Mouse (Mus musculus) hindbrain, embryonic 13.5 days (tissue): ENCODE measurements at regions not wholly inside any gene's neighbourhood (a gene's known extent, or its start where the extent isn't known, plus 50 kb on each side); places are given as distances from the start of the nearest gene placed in this dataset.
"Not testable (repeated sequence)": the region's sequence is repeated elsewhere in the genome, so short reads cannot be mapped to it uniquely, and the experiment has no call there.

ENCODE experiments used
- ATAC-seq: fragments of 200-750 bp; cut with Nextera tagmentation; 2 replicates; pipeline ENCODE4 v1.8.0; 2017; ENCODE audit warnings: moderate TSS enrichment; ENCODE audit not compliant: low FRiP score
- H3K27ac ChIP-seq: fragments of 300-500 bp; sonication (generic); 2 replicates; pipeline ENCODE4 v1.5.1; 2015; ENCODE audit warnings: inconsistent platforms, mild to moderate bottlenecking, moderate library complexity
- H3K27me3 ChIP-seq: fragments of 300-500 bp; sonication (generic); 2 replicates; pipeline ENCODE4 v1.6.1; 2015; ENCODE audit warnings: mild to moderate bottlenecking, inconsistent platforms
- H3K36me3 ChIP-seq: fragments of 300-500 bp; sonication (generic); 2 replicates; pipeline ENCODE4 v1.6.1; 2015; ENCODE audit warnings: mild to moderate bottlenecking, inconsistent platforms
- H3K4me1 ChIP-seq: fragments of 300-500 bp; sonication (generic); replicated peaks from 2 replicates; pipeline ENCODE4 v1.6.1; 2015; ENCODE audit warnings: inconsistent platforms
- H3K4me2 ChIP-seq: fragments of 300-500 bp; sonication (generic); 2 replicates; pipeline ENCODE4 v1.6.1; 2015; ENCODE audit warnings: inconsistent platforms, mild to moderate bottlenecking, moderate library complexity
- H3K4me3 ChIP-seq: fragments of 300-500 bp; sonication (generic); 2 replicates; pipeline ENCODE4 v1.5.1; 2015; ENCODE audit warnings: mild to moderate bottlenecking, inconsistent platforms
- H3K9ac ChIP-seq: fragments of 300-500 bp; sonication (generic); 2 replicates; pipeline ENCODE4 v1.6.1; 2015; ENCODE audit warnings: mild to moderate bottlenecking, inconsistent platforms
- H3K9me3 ChIP-seq: fragments of 300-500 bp; sonication (generic); 2 replicates; pipeline ENCODE4 v1.6.1; 2016; ENCODE audit warnings: inconsistent platforms
- WGBS: fragments of 180-500 bp; shearing (Covaris S2); methylation state at CpG from one replicate; pipeline ENCODE4 v1.1.7; 2015; 5-methylcytosine and 5-hydroxymethylcytosine counted together

- Histone ChIP-seq H3K9ac (0 out of 2 replicates have a peak overlapping the region, but pooled peaks have one; percentile 8), H3K27ac (no peak overlapping the region), H3K4me3 (no peak overlapping the region), H3K4me2 (no peak overlapping the region), H3K9me3 (no peaks in the 10 kb centered on the region), H3K27me3 (peaks cover 28% of the 10 kb centered on the region), H3K36me3 (no peaks in the 10 kb centered on the region), H3K4me1 (0 out of 2 replicates have a peak, but pooled peaks cover 9% of the 10 kb centered on the region)
- WGBS: 43% methylated on average over 6 of the region's 6 CpGs
- ATAC-seq: no peak
Measured at GRCm38 (mm10) chr17:83052613-83053140, 162.4 kb upstream of the Pkdcc start.

GRCm38 (mm10) chr17:83057832-83058231 lies 157.3 kb upstream of the Pkdcc start:
- Histone ChIP-seq H3K27ac (no peak overlapping the region), H3K4me1 (0 out of 2 replicates have a peak, but pooled peaks cover 1% of the 10 kb centered on the region), H3K4me2 (no peak overlapping the region), H3K36me3 (no peaks in the 10 kb centered on the region), H3K9me3 (no peaks in the 10 kb centered on the region), H3K27me3 (no peaks in the 10 kb centered on the region), H3K4me3 (no peak overlapping the region), H3K9ac (no peak overlapping the region)
- WGBS: 65% methylated on average over 3 of the region's 3 CpGs
- ATAC-seq: no peak

GRCm38 (mm10) chr17:83061843-83062242 lies 153.2 kb upstream of the Pkdcc start:
- Histone ChIP-seq H3K4me2 (no peak overlapping the region), H3K4me3 (no peak overlapping the region), H3K27me3 (0 out of 2 replicates have a peak, but pooled peaks cover 6% of the 10 kb centered on the region), H3K9ac (no peak overlapping the region), H3K27ac (no peak overlapping the region), H3K9me3 (no peaks in the 10 kb centered on the region), H3K4me1 (no peaks in the 10 kb centered on the region), H3K36me3 (no peaks in the 10 kb centered on the region)
- no peak for ATAC-seq
- 63% methylated on average over 6 of the region's 6 CpGs for WGBS

GRCm38 (mm10) chr17:83063848-83064247 lies 151.2 kb upstream of the Pkdcc start:
- Histone ChIP-seq H3K27me3 (0 out of 2 replicates have a peak, but pooled peaks cover 9% of the 10 kb centered on the region), H3K4me3 (no peak overlapping the region), H3K9me3 (no peaks in the 10 kb centered on the region), H3K36me3 (no peaks in the 10 kb centered on the region), H3K27ac (no peak overlapping the region), H3K4me1 (no peaks in the 10 kb centered on the region), H3K4me2 (no peak overlapping the region), H3K9ac (no peak overlapping the region)
- ATAC-seq: no peak
- WGBS: 38% methylated on average over 4 of the region's 4 CpGs

- not testable (repeated sequence) for H3K4me1 ChIP-seq, ATAC-seq, H3K27me3 ChIP-seq, H3K27ac ChIP-seq, H3K4me2 ChIP-seq, H3K9me3 ChIP-seq, H3K9ac ChIP-seq, H3K36me3 ChIP-seq, H3K4me3 ChIP-seq
- 28% methylated on average over 12 of the region's 12 CpGs for WGBS
Measured at GRCm38 (mm10) chr17:83064376-83064775, 150.7 kb upstream of the Pkdcc start.

GRCm38 (mm10) chr17:83069246-83069645 lies 145.8 kb upstream of the Pkdcc start:
- H3K4me2 ChIP-seq: no peak overlapping the region
- H3K27me3 ChIP-seq: peaks cover 17% of the 10 kb centered on the region; the same call in 1 of the 2 replicates
- no peak overlapping the region for H3K4me3 ChIP-seq
- no peaks in the 10 kb centered on the region for H3K9me3 ChIP-seq
- H3K36me3 ChIP-seq: no peaks in the 10 kb centered on the region
- no peaks in the 10 kb centered on the region for H3K4me1 ChIP-seq
- H3K9ac ChIP-seq: no peak overlapping the region
- WGBS: 82% methylated on average over 4 of the region's 4 CpGs
- ATAC-seq: no peak
- no peak overlapping the region for H3K27ac ChIP-seq

- Histone ChIP-seq H3K9me3 (no peaks in the 10 kb centered on the region), H3K4me1 (no peaks in the 10 kb centered on the region), H3K4me3 (no peak overlapping the region), H3K4me2 (no peak overlapping the region), H3K9ac (no peak overlapping the region), H3K27ac (no peak overlapping the region), H3K27me3 (peaks cover 11% of the 10 kb centered on the region; the same call in 1 of the 2 replicates), H3K36me3 (no peaks in the 10 kb centered on the region)
- 73% methylated on average over 6 of the region's 6 CpGs for WGBS
- ATAC-seq: no peak
Measured at GRCm38 (mm10) chr17:83071746-83072145, 143.3 kb upstream of the Pkdcc start.

- Histone ChIP-seq H3K9ac (no peak overlapping the region), H3K27me3 (peaks cover 15% of the 10 kb centered on the region), H3K27ac (no peak overlapping the region), H3K4me3 (no peak overlapping the region), H3K4me1 (no peaks in the 10 kb centered on the region), H3K36me3 (no peaks in the 10 kb centered on the region), H3K9me3 (no peaks in the 10 kb centered on the region), H3K4me2 (no peak overlapping the region)
- whole genome bisulfite sequencing: 78% methylated on average over 4 of the region's 4 CpGs
- ATAC-seq: no peak
Measured at GRCm38 (mm10) chr17:83072175-83072574, 142.9 kb upstream of the Pkdcc start.

GRCm38 (mm10) chr17:83074893-83075292 lies 140.2 kb upstream of the Pkdcc start:
- Histone ChIP-seq H3K4me1 (peaks cover 13% of the 10 kb centered on the region), H3K4me2 (no peak overlapping the region), H3K9ac (no peak overlapping the region), H3K4me3 (no peak overlapping the region), H3K27ac (no peak overlapping the region), H3K27me3 (peaks cover 26% of the 10 kb centered on the region), H3K9me3 (no peaks in the 10 kb centered on the region), H3K36me3 (no peaks in the 10 kb centered on the region)
- ATAC-seq: no peak
- 75% methylated on average over 5 of the region's 5 CpGs for WGBS

- ATAC-seq: no peak
- H3K4me1 ChIP-seq: peaks cover 13% of the 10 kb centered on the region
- H3K9me3 ChIP-seq: 0 out of 2 replicates have a peak, but pooled peaks cover 4% of the 10 kb centered on the region
- H3K27me3 ChIP-seq: peaks cover 29% of the 10 kb centered on the region
- WGBS: 36% methylated on average over 17 of the region's 17 CpGs
- H3K4me2 ChIP-seq: no peak overlapping the region; the same call in 1 of the 2 replicates
- peak overlapping the region; percentile 19; the same call in 1 of the 2 replicates for H3K9ac ChIP-seq
- H3K36me3 ChIP-seq: no peaks in the 10 kb centered on the region
- peak overlapping the region; percentile 30; the same call in 1 of the 2 replicates for H3K27ac ChIP-seq
- H3K4me3 ChIP-seq: no peak overlapping the region
Measured at GRCm38 (mm10) chr17:83077737-83078600, 137.1 kb upstream of the Pkdcc start.

- WGBS: 10% methylated on average over 19 of the region's 19 CpGs
- no peak for ATAC-seq
- H3K4me1 ChIP-seq: peaks cover 15% of the 10 kb centered on the region
- H3K36me3 ChIP-seq: no peaks in the 10 kb centered on the region
- H3K9ac ChIP-seq: no peak overlapping the region
- H3K27ac ChIP-seq: peak overlapping the region; percentile 30; the same call in 1 of the 2 replicates
- 0 out of 2 replicates have a peak, but pooled peaks cover 4% of the 10 kb centered on the region for H3K9me3 ChIP-seq
- no peak overlapping the region for H3K4me3 ChIP-seq
- peaks cover 22% of the 10 kb centered on the region; the same call in 1 of the 2 replicates for H3K27me3 ChIP-seq
- no peak overlapping the region; the same call in 1 of the 2 replicates for H3K4me2 ChIP-seq
Measured at GRCm38 (mm10) chr17:83078601-83079360, 136.3 kb upstream of the Pkdcc start.

- Histone ChIP-seq H3K36me3 (no peaks in the 10 kb centered on the region), H3K9me3 (0 out of 2 replicates have a peak, but pooled peaks cover 4% of the 10 kb centered on the region), H3K4me2 (no peak overlapping the region), H3K27ac (no peak overlapping the region), H3K9ac (no peak overlapping the region), H3K4me1 (peaks cover 16% of the 10 kb centered on the region), H3K27me3 (peaks cover 24% of the 10 kb centered on the region; the same call in 1 of the 2 replicates), H3K4me3 (no peak overlapping the region)
- WGBS: 52% methylated on average over 7 of the region's 7 CpGs
- no peak for ATAC-seq
Measured at GRCm38 (mm10) chr17:83079361-83079685, 135.8 kb upstream of the Pkdcc start.
